Mouse (Mus musculus) midbrain, embryonic 16.5 days (tissue): ENCODE data around the gene Trim72. TPM values are rescaled to one million over a fixed set of nuclear protein-coding genes. Genes with fewer than 3 reads are reported as not detected.
"Not testable (repeated sequence)": the region's sequence is repeated elsewhere in the genome, so short reads cannot be mapped to it uniquely, and the experiment has no call there.

Experiments
- ATAC-seq: fragments of 200-750 bp; cut with Nextera tagmentation; 2 replicates; pipeline ENCODE4 v1.8.0; 2017; ENCODE audit warnings: moderate TSS enrichment
- H3K27ac ChIP-seq: fragments of 300-500 bp; sonication (generic); 2 replicates; pipeline ENCODE4 v1.5.1; 2014; ENCODE audit warnings: mild to moderate bottlenecking, low read length, mixed read lengths
- H3K27me3 ChIP-seq: fragments of 300-500 bp; sonication (generic); 2 replicates; pipeline ENCODE4 v1.6.1; 2014; ENCODE audit warnings: low read depth, low read length, mixed read lengths; ENCODE audit not compliant: control insufficient read depth, insufficient read depth
- H3K36me3 ChIP-seq: fragments of 300-500 bp; sonication (generic); 2 replicates; pipeline ENCODE4 v1.6.1; 2014; ENCODE audit warnings: mild to moderate bottlenecking, low read length, moderate library complexity, mixed read lengths; ENCODE audit not compliant: control insufficient read depth, insufficient read depth
- H3K4me1 ChIP-seq: fragments of 300-500 bp; sonication (generic); 2 replicates; pipeline ENCODE4 v1.6.1; 2014; ENCODE audit warnings: mild to moderate bottlenecking, low read length, mixed read lengths; ENCODE audit not compliant: control insufficient read depth, insufficient read depth
- H3K4me2 ChIP-seq: fragments of 300-500 bp; sonication (generic); 2 replicates; pipeline ENCODE4 v1.6.1; 2014; ENCODE audit warnings: mild to moderate bottlenecking, low read length, mixed read lengths
- H3K4me3 ChIP-seq: fragments of 300-500 bp; sonication (generic); 2 replicates; pipeline ENCODE4 v1.5.1; 2014; ENCODE audit warnings: low read depth, mild to moderate bottlenecking, low read length, moderate library complexity, mixed read lengths
- H3K9ac ChIP-seq: fragments of 300-500 bp; sonication (generic); 2 replicates; pipeline ENCODE4 v1.6.1; 2014; ENCODE audit warnings: low read depth, low read length, mixed read lengths
- H3K9me3 ChIP-seq: fragments of 300-500 bp; sonication (generic); replicated peaks from 2 replicates; pipeline ENCODE4 v1.6.1; 2014; ENCODE audit warnings: mild to moderate bottlenecking, low read length, mixed read lengths; ENCODE audit not compliant: control insufficient read depth, poor library complexity, severe bottlenecking
- WGBS: fragments of 180-500 bp; shearing (Covaris S2); extraction: QIAGEN DNeasy Blood & Tissue Kit; methylation state at CpG from one replicate; pipeline ENCODE4 v1.1.7; 2014; 5-methylcytosine and 5-hydroxymethylcytosine counted together
- polyA plus RNA-seq: library from polyadenylated mRNA; unstranded; fragments of >200 nt; fragmentation: Nextera tagmentation; extraction: Ambion mirVana; gene quantifications from 2 replicates; pipeline ENCODE4 v1.2.1, GENCODE M21; 2015

The Trim72 gene
- polyA plus RNA-seq, 1 experiment from 2014 or later, result not detected

DNA sequence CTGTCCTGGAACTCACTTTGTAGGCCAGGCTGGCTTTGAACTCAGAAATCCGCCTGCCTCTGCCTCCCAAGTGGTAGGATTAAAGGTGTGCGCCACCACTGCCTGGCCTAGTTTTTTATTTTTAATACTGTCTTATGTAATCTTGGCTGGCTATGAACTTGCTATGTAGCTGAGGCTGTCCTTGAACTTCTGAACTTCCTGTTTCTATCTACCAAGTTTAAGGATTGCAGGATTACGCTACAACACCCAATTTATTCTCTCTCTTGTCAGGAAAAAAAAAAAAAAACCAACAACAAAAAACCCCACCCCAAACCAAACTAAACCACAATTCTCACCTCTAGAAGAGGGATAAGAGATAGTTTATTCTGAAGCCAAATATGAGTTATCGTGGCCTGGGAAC is 29.9 kb downstream of the Trim72 start:
- Histone ChIP-seq H3K36me3 (no peaks in the 10 kb centered on the region), H3K4me1 (no peaks in the 10 kb centered on the region), H3K27me3 (no peaks in the 10 kb centered on the region), H3K9me3 (no peaks in the 10 kb centered on the region), H3K27ac (no peak overlapping the region), H3K9ac (no peak overlapping the region), H3K4me2 (no peak overlapping the region), H3K4me3 (no peak overlapping the region)
- ATAC-seq, result no peak
- WGBS, result 96% methylated on average over 4 of the region's 4 CpGs

DNA sequence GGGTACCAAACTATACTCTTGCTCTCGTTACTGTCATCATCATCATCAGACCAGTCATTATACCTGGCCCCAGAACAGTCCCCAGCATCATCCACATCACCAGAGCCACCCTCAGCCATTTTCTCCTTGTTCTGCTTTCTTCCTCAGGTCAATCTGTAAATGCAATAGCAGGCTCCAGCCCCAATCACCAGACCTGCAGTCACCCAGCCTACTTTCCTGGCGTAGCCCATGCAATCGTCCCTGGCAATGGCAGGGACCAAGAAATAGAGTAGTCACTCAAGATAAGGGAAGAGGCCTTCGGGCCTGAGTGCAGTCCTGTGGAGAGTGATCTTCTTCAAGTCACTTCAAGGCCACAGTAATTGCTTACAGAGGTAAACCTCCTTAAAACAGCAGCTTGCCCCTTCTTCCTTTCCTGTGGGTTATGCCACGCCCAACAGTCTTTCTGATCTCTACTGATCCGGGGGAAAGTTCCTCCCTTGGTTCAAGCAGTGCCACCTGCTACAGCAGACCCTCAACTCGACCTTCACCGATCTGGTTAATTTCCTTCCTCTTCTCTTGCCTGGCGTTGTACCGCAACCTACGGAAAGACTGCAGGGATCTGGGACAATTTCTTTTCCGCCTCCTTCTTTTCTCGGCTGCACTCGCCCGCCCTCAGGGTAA is 38.5 kb downstream of the Trim72 start:
- not testable (repeated sequence) for H3K9ac ChIP-seq, H3K36me3 ChIP-seq, H3K4me2 ChIP-seq, H3K9me3 ChIP-seq, H3K4me3 ChIP-seq, H3K27ac ChIP-seq, H3K4me1 ChIP-seq, H3K27me3 ChIP-seq, ATAC-seq
- WGBS, result 91% methylated on average over 14 of the region's 15 CpGs

DNA sequence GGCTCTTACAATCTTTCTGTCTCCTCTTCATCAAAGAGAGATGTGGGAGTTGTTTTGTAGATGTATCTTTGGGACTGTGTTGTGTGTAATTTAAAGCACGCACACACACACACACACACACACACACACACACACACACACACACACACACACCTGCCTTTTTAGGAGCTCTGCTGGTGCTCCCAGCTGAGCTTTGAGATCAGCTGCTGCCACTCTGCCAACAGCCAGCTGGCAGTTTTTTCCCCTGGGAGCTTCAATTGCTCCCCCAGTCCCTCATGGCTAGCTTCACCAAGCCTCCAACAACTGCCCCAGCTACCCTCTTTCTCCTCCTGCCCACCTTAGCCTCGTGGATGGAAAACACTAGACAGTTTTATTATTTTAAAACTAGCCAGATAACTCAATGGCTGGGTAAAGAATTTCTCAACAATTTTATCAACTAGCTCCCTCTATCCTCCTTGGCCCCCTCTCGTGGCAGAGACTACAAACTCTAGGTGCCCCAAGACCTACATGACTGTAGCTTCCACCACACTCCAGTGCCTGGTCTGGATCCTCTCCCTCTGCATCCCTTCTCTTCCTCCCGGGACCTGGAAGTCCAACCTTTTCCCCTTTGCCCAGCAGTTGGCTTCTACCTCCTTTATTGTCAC is 40.5 kb downstream of the Trim72 start:
- 76% methylated on average over 4 of the region's 4 CpGs for WGBS
- ATAC-seq, result no peak
- H3K9ac ChIP-seq, result no peak overlapping the region
- no peak overlapping the region for H3K4me3 ChIP-seq
- H3K9me3 ChIP-seq, result no peaks in the 10 kb centered on the region
- H3K27me3 ChIP-seq, result no peaks in the 10 kb centered on the region
- H3K4me2 ChIP-seq, result no peak overlapping the region
- H3K4me1 ChIP-seq, result no peaks in the 10 kb centered on the region
- no peaks in the 10 kb centered on the region for H3K36me3 ChIP-seq
- no peak overlapping the region for H3K27ac ChIP-seq

DNA sequence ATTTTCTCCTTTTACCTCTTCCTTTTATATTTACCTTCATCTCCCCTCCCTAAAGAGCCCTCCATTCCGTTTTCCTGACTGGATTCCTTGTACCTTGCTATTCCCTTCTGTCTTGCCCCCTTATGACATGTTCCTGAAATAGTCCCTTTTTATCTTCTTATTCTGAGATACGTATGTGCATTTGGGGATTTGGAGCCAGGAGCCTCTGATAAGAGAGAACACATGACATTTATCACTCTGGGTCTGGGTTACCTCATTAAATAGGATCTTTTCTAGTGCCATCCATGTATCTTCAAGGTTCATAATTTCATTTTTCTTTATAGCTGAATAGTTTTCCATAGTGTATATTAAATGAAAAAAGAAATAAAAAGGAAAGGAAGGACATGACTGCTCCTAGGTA is 41.9 kb downstream of the Trim72 start:
- no peaks in the 10 kb centered on the region for H3K9me3 ChIP-seq
- no peak overlapping the region for H3K27ac ChIP-seq
- H3K9ac ChIP-seq, result no peak overlapping the region
- no peak overlapping the region for H3K4me2 ChIP-seq
- no peaks in the 10 kb centered on the region for H3K27me3 ChIP-seq
- no peak for ATAC-seq
- H3K36me3 ChIP-seq, result no peaks in the 10 kb centered on the region
- WGBS, result 65% methylated on average over 2 of the region's 2 CpGs
- H3K4me3 ChIP-seq, result no peak overlapping the region
- no peaks in the 10 kb centered on the region for H3K4me1 ChIP-seq

DNA sequence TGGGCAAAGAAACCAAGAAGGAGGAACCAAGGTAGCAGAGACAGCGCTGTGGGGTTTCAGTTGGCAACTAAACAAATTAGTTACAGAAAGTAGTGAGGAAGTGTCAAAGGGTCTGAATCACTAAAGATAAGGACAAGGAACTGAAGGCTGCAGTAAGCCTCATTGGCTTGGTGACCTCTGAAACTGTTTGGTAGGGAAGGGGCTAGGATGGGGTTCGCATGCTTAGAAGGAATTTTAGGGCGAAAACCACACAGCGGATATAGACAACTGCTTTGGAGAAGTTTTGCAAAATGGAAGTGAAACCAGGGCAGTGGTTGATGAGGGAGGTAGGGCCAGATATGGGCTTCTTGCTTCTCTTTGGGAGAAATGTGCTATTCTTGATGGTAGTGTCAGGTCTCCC is 45.1 kb downstream of the Trim72 start:
- Histone ChIP-seq H3K27me3 (no peaks in the 10 kb centered on the region), H3K4me1 (no peaks in the 10 kb centered on the region), H3K4me2 (no peak overlapping the region), H3K36me3 (no peaks in the 10 kb centered on the region), H3K9ac (no peak overlapping the region), H3K9me3 (no peaks in the 10 kb centered on the region), H3K4me3 (no peak overlapping the region), H3K27ac (no peak overlapping the region)
- ATAC-seq, result no peak
- 93% methylated on average over 4 of the region's 4 CpGs for WGBS

DNA sequence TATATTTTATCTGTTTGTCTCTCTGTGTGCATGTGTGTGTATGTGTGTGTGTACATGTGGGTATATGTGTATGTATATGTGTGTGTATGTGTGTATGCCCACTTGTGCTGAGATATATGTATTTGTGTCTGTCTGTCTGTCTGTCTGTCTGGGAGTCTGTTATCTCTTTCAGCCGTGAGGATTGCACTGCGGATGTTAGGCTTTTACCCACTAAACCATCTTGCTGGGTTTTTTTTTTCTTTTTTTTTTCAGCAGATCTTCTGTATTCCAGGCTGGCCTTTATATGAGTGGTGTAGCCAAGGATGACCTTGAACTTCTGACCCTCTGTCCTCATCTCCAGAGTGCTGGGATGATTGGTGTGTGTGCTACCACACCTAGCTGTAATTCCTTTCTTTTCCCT is 45.5 kb downstream of the Trim72 start:
- H3K9ac ChIP-seq, result no peak overlapping the region
- H3K4me3 ChIP-seq, result no peak overlapping the region
- H3K36me3 ChIP-seq, result no peaks in the 10 kb centered on the region
- WGBS, result 92% methylated on average over 2 of the region's 2 CpGs
- no peak overlapping the region for H3K27ac ChIP-seq
- H3K4me2 ChIP-seq, result no peak overlapping the region
- H3K9me3 ChIP-seq, result no peaks in the 10 kb centered on the region
- H3K27me3 ChIP-seq, result no peaks in the 10 kb centered on the region
- no peak for ATAC-seq
- no peaks in the 10 kb centered on the region for H3K4me1 ChIP-seq

DNA sequence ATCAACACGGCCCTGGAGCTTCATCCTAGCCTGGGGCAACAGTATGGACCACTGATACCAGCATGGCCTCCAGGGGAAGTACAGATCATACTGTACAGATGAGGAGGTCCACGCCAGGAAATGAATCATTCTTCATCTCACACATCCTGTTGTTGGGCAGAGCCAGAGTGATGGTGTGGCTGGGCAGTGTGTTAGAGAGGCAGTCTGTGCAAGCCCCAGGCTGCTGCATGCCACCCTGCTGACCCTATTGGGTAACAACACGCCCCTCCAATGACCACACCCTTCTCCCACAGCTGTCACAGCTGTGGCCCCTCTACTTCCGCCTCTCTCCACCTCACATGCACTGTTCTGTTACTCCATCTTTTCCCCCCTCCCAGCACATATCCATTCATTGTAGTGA is 47.0 kb downstream of the Trim72 start:
- no peaks in the 10 kb centered on the region for H3K36me3 ChIP-seq
- H3K4me1 ChIP-seq, result no peaks in the 10 kb centered on the region
- H3K4me2 ChIP-seq, result no peak overlapping the region
- no peaks in the 10 kb centered on the region for H3K9me3 ChIP-seq
- WGBS, result 73% methylated on average over 4 of the region's 4 CpGs
- H3K9ac ChIP-seq, result no peak overlapping the region
- no peak overlapping the region for H3K4me3 ChIP-seq
- H3K27me3 ChIP-seq, result no peaks in the 10 kb centered on the region
- H3K27ac ChIP-seq, result no peak overlapping the region
- ATAC-seq, result no peak

DNA sequence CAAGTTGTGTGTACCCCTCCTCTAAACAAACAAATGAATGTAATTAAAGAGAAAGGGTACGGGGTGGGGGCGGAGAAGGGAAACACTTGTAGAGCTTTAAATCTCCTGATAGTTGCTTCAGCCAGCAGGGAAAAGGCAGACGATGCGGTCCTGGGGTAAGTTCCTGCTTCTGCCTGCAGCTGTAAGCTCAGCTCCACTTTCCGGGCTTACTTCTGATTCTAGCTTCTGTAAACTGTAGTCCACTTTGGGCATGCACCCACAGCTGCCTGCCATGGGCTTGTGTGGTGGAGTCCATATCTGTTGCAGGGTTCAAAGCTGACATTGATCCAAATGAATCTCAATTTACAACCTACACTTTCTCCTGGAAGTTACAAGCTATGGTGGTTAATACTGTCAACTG is 49.3 kb downstream of the Trim72 start:
- 77% methylated on average over 5 of the region's 5 CpGs for WGBS
- no peak for ATAC-seq

DNA sequence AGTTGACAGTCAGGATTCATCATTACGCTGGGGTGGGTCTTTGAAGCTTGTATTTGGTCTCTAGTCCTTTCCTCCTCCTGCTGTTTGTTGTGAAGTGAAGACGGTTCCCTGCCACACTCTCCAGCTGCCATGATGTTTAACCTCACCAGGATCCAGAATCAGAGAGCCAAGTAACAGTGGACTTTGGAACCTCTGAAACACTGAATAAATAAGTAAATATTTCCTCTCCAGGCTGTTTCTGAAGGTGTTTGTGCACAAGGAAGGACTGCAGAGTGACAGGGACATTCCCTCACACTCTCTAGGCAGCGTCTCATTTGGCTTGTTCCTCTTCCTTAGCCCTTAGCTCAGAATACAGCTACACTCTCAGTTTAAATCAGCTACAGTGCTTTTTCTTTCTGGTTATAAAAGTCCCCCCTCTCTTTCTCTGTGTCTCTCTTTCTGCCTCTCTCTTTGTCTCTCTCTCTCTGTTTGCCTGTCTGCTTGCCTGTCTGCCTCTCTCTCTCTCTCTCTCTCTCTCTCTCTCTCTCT is 53.2 kb downstream of the Trim72 start:
- Histone ChIP-seq H3K9ac (no peak overlapping the region), H3K36me3 (no peaks in the 10 kb centered on the region), H3K4me2 (no peak overlapping the region), H3K4me1 (no peaks in the 10 kb centered on the region), H3K27ac (no peak overlapping the region), H3K9me3 (no peaks in the 10 kb centered on the region), H3K4me3 (no peak overlapping the region), H3K27me3 (no peaks in the 10 kb centered on the region)
- no peak for ATAC-seq
- WGBS, result 75% methylated on average over 3 of the region's 3 CpGs

More for the DNA sequence above, 49.3 kb downstream of the Trim72 start:
- Histone ChIP-seq H3K4me1 (no peaks in the 10 kb centered on the region), H3K9me3 (no peaks in the 10 kb centered on the region), H3K4me2 (no peak overlapping the region), H3K4me3 (no peak overlapping the region), H3K27me3 (no peaks in the 10 kb centered on the region), H3K36me3 (no peaks in the 10 kb centered on the region), H3K27ac (no peak overlapping the region), H3K9ac (no peak overlapping the region)
